Mouse (Mus musculus): Measurements from ENCODE around the gene Chrnb4. TPM values are rescaled to one million over a fixed set of nuclear protein-coding genes. Genes with fewer than 3 reads are reported as not detected.
A peak's percentile ranks its signal among the peaks of the same experiment; 100 is the strongest.

Chrnb4 gene
- polyA plus RNA-seq, 1 experiment from 2014 or later: not detected

DNA sequence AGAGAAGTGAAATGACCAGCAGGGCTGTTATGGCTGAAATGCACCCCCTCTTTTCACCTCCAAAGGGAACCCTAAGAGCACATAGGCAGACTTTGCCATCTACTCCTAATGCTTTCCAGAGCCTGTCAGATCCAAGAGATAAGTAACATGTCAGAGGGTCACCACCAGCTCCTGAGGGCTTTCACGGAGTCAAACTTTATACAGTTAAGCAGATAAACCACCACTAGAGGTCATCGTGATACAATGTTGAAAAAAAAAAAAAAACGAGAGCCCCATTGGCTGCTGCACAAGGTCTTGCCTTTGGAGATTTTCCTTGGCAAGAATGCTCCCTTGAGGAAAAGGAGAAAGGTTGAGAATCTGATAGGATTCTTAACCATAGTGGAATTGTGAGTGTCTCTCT lies 1.8 kb downstream of the Chrnb4 start:
- Histone ChIP-seq H3K4me3 (replicated peaks) (no peak overlapping the region), H3K27me3 (peaks cover 22% of the 10 kb centered on the region; the same call in 1 of the 2 replicates), H3K36me3 (no peaks in the 10 kb centered on the region), H3K9me3 (no peaks in the 10 kb centered on the region; the same call in 1 of the 2 replicates), H3K9ac (replicated peaks) (no peak overlapping the region), H3K4me1 (replicated peaks) (peaks cover 11% of the 10 kb centered on the region), H3K27ac (no peak overlapping the region), H3K4me2 (no peak overlapping the region)
- WGBS: 3% methylated on average over 3 of the region's 3 CpGs
- no peak for ATAC-seq (ENCODE audit: insufficient number of reproducible peaks, insufficient read depth, low FRiP score, low TSS enrichment, low read depth)

DNA sequence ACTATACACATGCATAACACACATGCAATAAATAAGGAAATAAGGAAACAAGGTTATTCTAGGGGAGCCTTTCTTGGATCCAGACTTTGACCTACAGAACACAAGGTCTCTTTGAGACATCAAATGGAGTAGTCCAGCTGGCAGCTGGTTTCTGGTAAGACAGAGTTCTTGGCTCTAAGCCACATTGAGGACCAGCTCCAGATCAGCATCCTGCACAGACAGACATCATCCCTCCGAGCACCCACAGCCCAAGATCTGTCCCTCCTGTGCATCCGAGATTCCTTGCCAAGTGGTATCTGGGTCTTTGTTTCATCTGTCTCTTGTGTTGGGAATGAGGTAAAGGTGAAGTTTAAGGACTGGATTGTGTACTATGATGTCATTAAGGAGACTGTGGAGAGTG lies 3.6 kb downstream of the Chrnb4 start:
- no peak overlapping the region for H3K4me3 ChIP-seq (replicated peaks)
- H3K9me3 ChIP-seq: no peaks in the 10 kb centered on the region
- H3K27me3 ChIP-seq: peaks cover 22% of the 10 kb centered on the region; the same call in 1 of the 2 replicates
- ATAC-seq (ENCODE audit: insufficient number of reproducible peaks, insufficient read depth, low FRiP score, low TSS enrichment, low read depth): no peak
- no peak overlapping the region for H3K4me2 ChIP-seq
- peaks cover 11% of the 10 kb centered on the region for H3K4me1 ChIP-seq (replicated peaks)
- H3K9ac ChIP-seq (replicated peaks): no peak overlapping the region
- WGBS: 79% methylated on average over 2 of the region's 2 CpGs
- no peaks in the 10 kb centered on the region for H3K36me3 ChIP-seq
- no peak overlapping the region for H3K27ac ChIP-seq

DNA sequence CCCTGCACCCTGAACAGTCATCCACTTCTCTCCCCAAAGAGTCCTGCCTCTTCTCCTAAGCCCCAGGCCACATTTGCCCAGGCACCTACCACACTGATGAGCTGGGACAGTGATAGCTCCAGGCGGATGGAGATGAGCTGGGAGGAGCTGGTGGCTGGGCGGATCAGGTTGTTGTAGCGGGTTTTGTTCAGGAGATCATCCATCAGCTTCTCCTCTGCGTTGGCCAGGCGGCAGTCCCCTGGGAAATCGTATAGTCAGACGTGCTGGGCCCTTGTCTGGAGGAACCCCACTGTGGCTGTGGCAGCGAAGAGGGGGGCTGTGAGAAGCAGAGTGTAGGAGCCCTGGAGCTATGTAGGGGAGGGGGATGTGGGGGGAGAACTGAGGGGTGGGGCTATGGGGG lies 4.9 kb downstream of the Chrnb4 start:
- H3K4me2 ChIP-seq: peak overlapping the region; percentile 10; the same call in 1 of the 2 replicates

DNA sequence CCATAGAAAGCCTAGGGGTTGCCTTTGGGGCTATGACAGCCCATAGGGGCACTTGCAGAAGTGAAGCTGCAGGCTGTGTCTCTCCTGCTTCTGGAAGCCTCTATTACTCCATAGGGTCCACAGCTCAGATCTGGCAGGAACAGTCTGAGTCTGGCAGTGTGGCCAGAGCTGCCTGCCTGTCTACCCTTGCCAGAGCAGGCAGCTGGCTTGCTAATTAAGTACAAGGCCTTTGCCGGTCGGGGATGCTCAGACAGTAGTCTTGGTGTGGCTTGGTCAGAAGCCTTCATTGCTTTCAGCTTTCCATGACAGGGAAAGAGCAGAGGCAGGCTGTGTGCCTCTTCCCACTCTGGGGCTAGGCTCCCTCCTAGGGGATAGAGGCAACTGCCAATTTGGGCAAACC lies 7.2 kb downstream of the Chrnb4 start:
- whole genome bisulfite sequencing: 47% methylated on average over 2 of the region's 2 CpGs
- H3K9ac ChIP-seq (replicated peaks): no peak overlapping the region
- no peaks in the 10 kb centered on the region for H3K9me3 ChIP-seq
- no peaks in the 10 kb centered on the region for H3K4me1 ChIP-seq (replicated peaks)
- no peak overlapping the region for H3K27ac ChIP-seq
- H3K4me2 ChIP-seq: no peak overlapping the region
- H3K36me3 ChIP-seq: no peaks in the 10 kb centered on the region
- H3K4me3 ChIP-seq (replicated peaks): no peak overlapping the region
- peaks cover 14% of the 10 kb centered on the region; the same call in 1 of the 2 replicates for H3K27me3 ChIP-seq
- ATAC-seq (ENCODE audit: insufficient number of reproducible peaks, insufficient read depth, low FRiP score, low TSS enrichment, low read depth): no peak

More for the DNA sequence above, 4.9 kb downstream of the Chrnb4 start:
- 7% methylated on average over 8 of the region's 8 CpGs for WGBS
- H3K9ac ChIP-seq (replicated peaks): no peak overlapping the region
- peaks cover 8% of the 10 kb centered on the region for H3K4me1 ChIP-seq (replicated peaks)
- no peak overlapping the region for H3K4me3 ChIP-seq (replicated peaks)
- ATAC-seq (ENCODE audit: insufficient number of reproducible peaks, insufficient read depth, low FRiP score, low TSS enrichment, low read depth): no peak
- H3K36me3 ChIP-seq: no peaks in the 10 kb centered on the region
- H3K27me3 ChIP-seq: peaks cover 22% of the 10 kb centered on the region; the same call in 1 of the 2 replicates
- no peaks in the 10 kb centered on the region for H3K9me3 ChIP-seq
- no peak overlapping the region for H3K27ac ChIP-seq

DNA sequence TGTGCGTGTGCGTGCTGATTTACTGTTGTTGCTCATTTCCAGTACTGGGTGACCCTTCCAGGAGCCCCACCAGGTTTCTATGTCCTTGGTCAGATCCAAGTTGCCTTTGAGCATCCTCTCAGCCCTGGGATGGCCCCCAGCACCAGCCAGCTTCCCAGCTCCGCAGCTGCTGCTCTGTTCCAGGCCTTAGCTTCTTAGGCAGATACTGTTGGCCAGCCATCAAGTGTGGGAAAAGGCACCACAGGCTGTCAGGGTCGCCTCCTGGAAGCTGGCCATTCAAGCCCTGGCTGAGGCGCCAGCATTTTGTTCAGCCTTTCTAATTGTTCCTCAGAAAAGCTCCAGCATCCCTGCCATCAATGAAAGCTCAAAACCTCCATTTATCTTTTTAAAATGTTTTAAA lies 8.6 kb downstream of the Chrnb4 start:
- Histone ChIP-seq H3K4me2 (no peak overlapping the region), H3K27ac (no peak overlapping the region), H3K9ac (replicated peaks) (no peak overlapping the region), H3K4me1 (replicated peaks) (no peaks in the 10 kb centered on the region), H3K9me3 (no peaks in the 10 kb centered on the region), H3K27me3 (peaks cover 7% of the 10 kb centered on the region; the same call in 1 of the 2 replicates), H3K4me3 (replicated peaks) (no peak overlapping the region), H3K36me3 (no peaks in the 10 kb centered on the region)
- 75% methylated on average over 5 of the region's 5 CpGs for WGBS
- no peak for ATAC-seq (ENCODE audit: insufficient number of reproducible peaks, insufficient read depth, low FRiP score, low TSS enrichment, low read depth)

DNA sequence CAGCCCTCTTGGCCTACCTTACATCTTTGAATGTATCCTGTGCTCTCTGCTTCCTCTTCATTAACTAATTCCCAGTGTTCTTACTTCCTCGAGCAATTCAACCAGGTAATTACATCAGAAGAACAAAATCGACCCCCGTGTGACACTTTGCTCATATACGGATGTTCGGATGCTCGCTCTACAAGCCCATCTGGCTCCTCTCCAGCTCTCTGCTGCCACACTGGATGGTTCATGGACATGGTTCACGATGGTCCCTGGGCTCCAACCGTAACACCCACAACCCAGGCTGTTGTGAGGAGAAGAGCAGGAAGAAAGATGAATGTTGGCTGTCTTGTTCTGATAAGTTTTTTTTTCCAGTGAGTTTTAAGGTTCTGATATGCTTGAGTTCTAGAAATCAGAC lies 9.6 kb downstream of the Chrnb4 start:
- H3K4me3 ChIP-seq (replicated peaks): no peak overlapping the region
- no peak for ATAC-seq (ENCODE audit: insufficient number of reproducible peaks, insufficient read depth, low FRiP score, low TSS enrichment, low read depth)

DNA sequence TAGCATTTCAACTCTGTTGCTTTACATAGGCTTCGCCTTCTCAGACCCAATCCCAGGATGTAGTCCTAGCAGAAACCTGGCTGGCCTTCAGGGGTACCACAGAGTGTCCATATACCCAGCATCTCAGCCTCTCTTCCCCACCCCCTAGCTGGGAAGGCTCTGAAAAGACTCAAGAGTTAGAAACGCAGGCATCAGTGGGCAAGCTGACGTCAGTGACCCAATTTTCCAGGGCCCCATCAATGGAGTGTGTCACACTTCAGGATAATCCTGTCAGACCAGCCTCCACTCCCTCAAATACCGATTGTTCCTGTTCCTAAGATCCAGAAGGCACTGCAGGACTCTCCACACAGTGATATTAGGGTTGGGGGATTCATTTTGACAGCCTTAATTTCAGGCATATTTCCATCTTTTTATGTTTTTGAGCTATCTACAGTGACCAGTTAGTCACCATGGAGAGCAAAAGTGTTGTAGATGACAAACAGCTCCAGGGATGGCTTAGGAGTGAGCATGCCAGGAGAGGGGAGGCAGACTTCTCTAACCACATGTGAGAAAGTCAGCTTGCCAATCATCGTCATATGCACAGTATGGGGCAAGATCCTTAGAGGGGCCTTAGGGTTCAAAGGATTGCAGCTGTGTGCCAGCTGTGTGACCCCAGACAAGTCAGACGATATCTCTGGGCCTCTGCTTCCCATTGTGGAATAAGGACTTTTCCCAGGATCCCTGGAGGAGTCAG lies 17.0 kb downstream of the Chrnb4 start:
- Histone ChIP-seq H3K4me3 (replicated peaks) (no peak overlapping the region), H3K27me3 (peaks cover 33% of the 10 kb centered on the region), H3K9ac (replicated peaks) (no peak overlapping the region), H3K36me3 (no peaks in the 10 kb centered on the region), H3K4me2 (no peak overlapping the region), H3K4me1 (replicated peaks) (peaks cover 2% of the 10 kb centered on the region), H3K27ac (no peak overlapping the region), H3K9me3 (no peaks in the 10 kb centered on the region)
- ATAC-seq (ENCODE audit: insufficient number of reproducible peaks, insufficient read depth, low FRiP score, low TSS enrichment, low read depth): no peak
- 58% methylated on average over 6 of the region's 6 CpGs for WGBS

More for the DNA sequence above, 9.6 kb downstream of the Chrnb4 start:
- H3K27me3 ChIP-seq: peaks cover 5% of the 10 kb centered on the region; the same call in 1 of the 2 replicates
- H3K9me3 ChIP-seq: no peaks in the 10 kb centered on the region
- H3K27ac ChIP-seq: no peak overlapping the region
- H3K36me3 ChIP-seq: no peaks in the 10 kb centered on the region
- H3K4me2 ChIP-seq: no peak overlapping the region
- H3K4me1 ChIP-seq (replicated peaks): no peaks in the 10 kb centered on the region
- no peak overlapping the region for H3K9ac ChIP-seq (replicated peaks)
- WGBS: 81% methylated on average over 8 of the region's 8 CpGs

DNA sequence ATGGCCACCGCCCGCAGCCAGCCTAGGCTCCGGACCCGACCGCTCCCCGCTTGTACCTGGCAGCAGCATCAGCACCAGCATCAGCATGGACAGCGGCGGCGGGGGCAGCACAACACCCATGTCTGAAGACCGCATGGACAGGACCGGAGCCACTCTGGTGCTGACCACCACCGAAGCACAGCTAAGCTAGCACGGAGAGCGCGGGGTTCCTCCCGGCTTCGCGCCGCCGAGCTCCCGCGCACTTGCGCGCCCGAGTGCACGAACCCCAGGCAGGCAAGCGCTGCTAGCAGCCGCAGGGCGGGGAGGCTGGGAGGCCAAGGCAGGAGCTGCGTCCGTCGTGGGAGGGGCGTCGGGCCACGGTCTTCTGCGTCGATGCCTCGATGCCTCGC lies 22.3 kb downstream of the Chrnb4 start, which contains the start of gene Chrna3:
TSS of gene Chrna3 (minus strand) at position 288 of the 389 bp plus-strand sequence.
- Histone ChIP-seq H3K27ac (no peak within 1 kb of the TSS), H3K4me1 (replicated peaks) (peaks cover 14% of the 10 kb centered on the region), H3K27me3 (peaks cover 61% of the 10 kb centered on the region), H3K4me2 (peak within 1 kb of the TSS; percentile 75), H3K9ac (replicated peaks) (no peak within 1 kb of the TSS; the same call in 1 of the 2 replicates), H3K4me3 (replicated peaks) (peak within 1 kb of the TSS; percentile 42), H3K36me3 (no peaks in the 10 kb centered on the region), H3K9me3 (no peaks in the 10 kb centered on the region)
- 2% methylated on average over 38 of the region's 39 CpGs for WGBS
- ATAC-seq (ENCODE audit: insufficient number of reproducible peaks, insufficient read depth, low FRiP score, low TSS enrichment, low read depth): peak; percentile 54; the same call in 1 of the 2 replicates

DNA sequence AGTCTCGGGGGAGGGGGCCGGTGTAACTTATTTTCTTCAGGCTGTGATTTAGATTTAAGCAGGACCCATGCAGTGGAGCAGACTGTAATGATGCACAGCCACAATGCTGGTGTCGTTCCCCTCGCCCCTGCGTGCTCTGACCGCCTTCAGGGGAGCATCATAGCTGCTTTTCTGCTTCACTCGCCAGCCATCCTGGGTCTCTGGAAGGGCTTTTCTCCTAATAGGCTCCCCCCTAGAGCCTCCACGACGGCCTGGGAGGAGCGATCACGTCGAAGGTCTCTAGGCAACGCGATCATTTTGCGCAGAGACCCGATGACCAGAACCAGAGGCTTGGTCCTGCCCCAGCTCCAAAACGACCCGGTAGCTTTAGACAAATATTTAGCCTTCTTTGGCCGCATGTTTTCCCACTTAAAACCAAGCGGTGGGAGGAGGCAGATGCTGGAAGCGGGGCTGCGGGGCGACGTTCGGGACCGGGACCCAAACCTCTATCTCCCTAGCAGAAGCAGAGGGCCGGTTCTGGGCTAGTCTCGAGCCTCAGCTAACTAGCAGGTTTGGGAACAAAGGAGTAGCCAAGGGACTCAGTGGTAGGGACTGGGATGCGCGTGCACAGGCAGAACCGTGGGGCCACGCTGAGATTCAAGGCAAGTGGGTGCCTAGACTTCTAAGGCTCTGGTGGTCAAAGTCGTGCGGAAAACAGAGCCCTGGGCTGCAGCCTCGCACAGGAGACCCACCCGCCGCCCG lies 22.9 kb downstream of the Chrnb4 start:
- 10% methylated on average over 38 of the region's 38 CpGs for WGBS
- H3K4me3 ChIP-seq (replicated peaks): peak overlapping the region; percentile 42
- H3K9ac ChIP-seq (replicated peaks): no peak overlapping the region; the same call in 1 of the 2 replicates

DNA sequence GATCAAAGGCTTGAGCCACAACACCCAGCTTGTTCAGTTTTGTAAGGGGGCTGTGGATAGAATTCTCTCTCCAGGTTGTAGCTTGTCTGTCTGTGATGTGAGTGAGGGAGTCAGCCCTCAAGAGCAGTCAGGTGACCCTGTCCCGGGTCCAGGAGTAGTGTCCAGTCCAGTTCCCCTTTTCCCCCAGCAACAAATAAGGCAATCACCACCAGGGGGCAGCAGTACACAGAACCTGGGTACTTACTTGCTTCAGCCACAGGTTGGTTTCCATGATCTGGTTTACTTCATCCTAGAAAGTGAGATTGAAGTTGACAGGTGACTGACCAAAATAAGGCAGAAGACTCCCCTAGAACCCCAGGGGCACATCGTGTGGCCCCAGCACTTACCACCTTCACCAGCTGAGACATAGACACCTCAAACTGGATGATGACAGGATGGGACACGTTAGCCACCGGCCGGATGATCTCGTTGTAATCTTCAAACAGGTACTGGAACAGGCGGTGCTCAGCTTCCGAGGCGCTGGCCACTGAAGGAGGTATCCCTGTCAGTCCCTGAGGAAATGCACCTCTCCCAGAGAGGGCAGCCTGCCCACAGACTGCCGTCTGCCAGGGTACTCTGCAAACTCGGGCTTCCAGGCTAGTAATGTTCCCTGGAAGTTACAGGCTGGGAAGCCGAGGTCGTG lies 24.5 kb downstream of the Chrnb4 start:
- no peak overlapping the region for H3K4me3 ChIP-seq (replicated peaks)
- no peak overlapping the region for H3K27ac ChIP-seq
- WGBS: 30% methylated on average over 13 of the region's 13 CpGs
- no peaks in the 10 kb centered on the region for H3K36me3 ChIP-seq
- no peak overlapping the region for H3K9ac ChIP-seq (replicated peaks)
- peaks cover 49% of the 10 kb centered on the region for H3K27me3 ChIP-seq
- no peaks in the 10 kb centered on the region for H3K9me3 ChIP-seq
- no peak for ATAC-seq (ENCODE audit: insufficient number of reproducible peaks, insufficient read depth, low FRiP score, low TSS enrichment, low read depth)
- H3K4me2 ChIP-seq: no peak overlapping the region
- peaks cover 14% of the 10 kb centered on the region for H3K4me1 ChIP-seq (replicated peaks)

More for the DNA sequence above, 22.9 kb downstream of the Chrnb4 start:
- Histone ChIP-seq H3K27me3 (peaks cover 61% of the 10 kb centered on the region), H3K27ac (no peak overlapping the region), H3K4me2 (peak overlapping the region; percentile 75), H3K36me3 (no peaks in the 10 kb centered on the region), H3K9me3 (no peaks in the 10 kb centered on the region), H3K4me1 (replicated peaks) (peaks cover 14% of the 10 kb centered on the region)
- 0 out of 2 replicates have a peak, but pooled peaks have one; percentile 32 for ATAC-seq (ENCODE audit: insufficient number of reproducible peaks, insufficient read depth, low FRiP score, low TSS enrichment, low read depth)

DNA sequence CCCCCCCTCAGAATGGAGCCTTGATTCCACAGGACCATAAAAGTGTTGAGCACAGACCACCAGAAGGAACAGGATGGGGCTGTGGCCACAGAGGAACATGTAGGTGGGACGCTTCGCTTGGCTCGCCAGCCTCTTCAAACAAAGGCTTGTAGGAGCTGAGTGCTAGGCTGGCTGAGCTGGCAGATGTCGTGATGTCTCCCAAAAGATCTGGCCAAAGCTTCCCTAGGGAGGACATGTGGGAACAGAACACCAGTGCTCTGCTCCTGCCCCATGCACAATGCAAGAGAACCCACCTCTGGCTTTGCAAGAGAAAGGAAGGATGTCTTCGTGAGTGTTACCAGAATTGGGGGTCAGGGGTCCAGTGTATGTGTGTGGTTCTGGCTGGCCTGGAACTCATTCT lies 25.3 kb downstream of the Chrnb4 start:
- Histone ChIP-seq H3K27ac (no peak overlapping the region), H3K4me2 (no peak overlapping the region), H3K9ac (replicated peaks) (no peak overlapping the region), H3K4me3 (replicated peaks) (no peak overlapping the region), H3K27me3 (peaks cover 48% of the 10 kb centered on the region), H3K9me3 (no peaks in the 10 kb centered on the region), H3K36me3 (no peaks in the 10 kb centered on the region), H3K4me1 (replicated peaks) (peaks cover 14% of the 10 kb centered on the region)
- WGBS: 86% methylated on average over 5 of the region's 5 CpGs
- no peak for ATAC-seq (ENCODE audit: insufficient number of reproducible peaks, insufficient read depth, low FRiP score, low TSS enrichment, low read depth)

All from limb, embryonic 12.5 days (tissue).